Mouse (Mus musculus): Measurements from ENCODE around the gene Cfap61.

Gene Cfap61

GRCm38 (mm10) chr2:146147801-146148200, 213.2 kb downstream of the Cfap61 start:
- no peak for DNase-seq (ENCODE audit: low spot score)

GRCm38 (mm10) chr2:146149206-146149974, 214.8 kb downstream of the Cfap61 start:
- DNase-seq (ENCODE audit: low spot score) = no peak

GRCm38 (mm10) chr2:146168017-146168803, 233.6 kb downstream of the Cfap61 start:
- DNase-seq (ENCODE audit: low spot score) = no peak

GRCm38 (mm10) chr2:146169492-146169891, 234.9 kb downstream of the Cfap61 start:
- DNase-seq (ENCODE audit: low spot score) = no peak

GRCm38 (mm10) chr2:146172106-146172505, 237.5 kb downstream of the Cfap61 start:
- no peak for DNase-seq (ENCODE audit: low spot score)

- no peak for DNase-seq (ENCODE audit: low spot score)
Measured at GRCm38 (mm10) chr2:146174173-146174572, 239.6 kb downstream of the Cfap61 start.

- DNase-seq (ENCODE audit: low spot score) = no peak
Measured at GRCm38 (mm10) chr2:146178718-146179117, 244.1 kb downstream of the Cfap61 start.

GRCm38 (mm10) chr2:146183830-146184793, 249.5 kb downstream of the Cfap61 start:
- DNase-seq (ENCODE audit: low spot score) = no peak

GRCm38 (mm10) chr2:146196126-146196525, 261.5 kb downstream of the Cfap61 start:
- DNase-seq (ENCODE audit: low spot score) = no peak

- no peak for DNase-seq (ENCODE audit: low spot score)
Measured at GRCm38 (mm10) chr2:146197947-146198346, 263.4 kb downstream of the Cfap61 start.

GRCm38 (mm10) chr2:146210968-146211367, 276.4 kb downstream of the Cfap61 start:
- no peak for DNase-seq (ENCODE audit: low spot score)

- DNase-seq (ENCODE audit: low spot score) = no peak
Measured at GRCm38 (mm10) chr2:146214715-146215114, 280.1 kb downstream of the Cfap61 start.

GRCm38 (mm10) chr2:146216111-146217064, 281.8 kb downstream of the Cfap61 start:
- no peak for DNase-seq (ENCODE audit: low spot score)

GRCm38 (mm10) chr2:146217227-146217980, 282.8 kb downstream of the Cfap61 start:
- DNase-seq (ENCODE audit: low spot score) = no peak

- no peak for DNase-seq (ENCODE audit: low spot score)
Measured at GRCm38 (mm10) chr2:146218161-146218691, 283.6 kb downstream of the Cfap61 start.

GRCm38 (mm10) chr2:146218881-146219535, 284.4 kb downstream of the Cfap61 start:
- no peak for DNase-seq (ENCODE audit: low spot score)

GRCm38 (mm10) chr2:146219791-146220190, 285.2 kb downstream of the Cfap61 start:
- no peak for DNase-seq (ENCODE audit: low spot score)

GRCm38 (mm10) chr2:146220591-146221075, 286.0 kb downstream of the Cfap61 start:
- DNase-seq (ENCODE audit: low spot score) = no peak
